Mouse (Mus musculus) testis, postnatal 10 days (tissue): ENCODE measurements around the gene Vps52.
"Not testable (repeated sequence)": the region's sequence is repeated elsewhere in the genome, so short reads cannot be mapped to it uniquely, and the experiment has no call there.

Experiments
- DNase-seq: peaks from one replicate; pipeline ENCODE4 v3.0.0; 2021; ENCODE audit warnings: low spot score

The Vps52 gene

DNA sequence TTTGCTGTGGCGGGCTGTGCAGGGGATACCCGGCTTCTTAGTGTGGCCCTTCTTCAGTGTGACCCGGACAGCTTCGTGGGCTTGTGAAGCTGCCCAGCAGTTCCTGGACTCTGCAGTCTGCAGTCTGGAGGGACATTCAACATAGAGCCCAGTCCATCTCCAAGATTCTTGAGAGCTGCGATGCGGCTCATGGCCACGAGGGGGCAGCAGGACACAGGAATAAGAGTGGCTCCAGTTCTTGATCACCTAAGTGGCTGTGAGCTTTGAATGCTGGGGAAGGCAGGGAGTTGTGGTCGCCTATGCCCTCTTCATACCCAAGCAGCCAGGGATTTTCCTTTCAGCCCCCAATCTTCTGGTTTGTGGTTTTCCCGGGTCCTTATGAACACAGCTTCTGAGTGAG, 12.9 kb downstream of the Vps52 start:
- DNase-seq: peak; percentile 83

DNA sequence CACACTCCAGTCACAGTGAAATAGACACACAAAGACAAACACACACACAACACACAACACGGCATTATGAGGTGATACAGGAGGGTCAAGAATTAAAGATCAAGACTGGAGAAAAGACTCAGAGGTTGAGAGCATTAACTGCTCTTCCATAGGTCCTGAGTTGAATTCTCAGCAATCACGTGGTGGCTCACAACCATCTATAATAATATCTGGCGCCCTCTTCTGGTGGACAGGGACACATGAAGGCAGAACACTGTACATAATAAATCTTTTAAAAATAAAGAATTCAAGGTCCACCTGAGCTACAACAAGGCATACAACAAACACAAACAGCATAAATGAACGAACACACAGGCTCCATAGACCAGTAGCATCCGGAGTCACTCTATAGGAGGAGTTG, 13.3 kb downstream of the Vps52 start:
- no peak for DNase-seq

DNA sequence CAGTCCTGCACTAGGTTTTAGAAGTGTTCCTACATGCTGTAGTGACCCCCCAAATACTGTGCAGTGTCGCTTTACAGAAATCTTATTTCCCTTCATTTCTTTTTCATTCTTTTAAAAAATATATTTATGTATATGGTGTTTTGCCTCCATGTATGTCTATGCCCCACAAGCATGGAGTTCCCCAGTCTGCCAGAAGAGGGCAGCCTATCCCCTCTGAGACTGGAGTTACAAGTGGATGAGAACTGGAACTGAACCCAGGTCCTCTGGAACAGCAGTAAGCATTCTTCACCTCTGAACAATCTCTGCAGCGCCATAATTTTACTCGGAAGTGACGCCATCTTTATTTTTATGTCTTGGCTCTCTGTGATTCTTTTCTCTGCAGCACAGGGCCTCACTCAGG, 13.8 kb downstream of the Vps52 start:
- peak; percentile 54 for DNase-seq

DNA sequence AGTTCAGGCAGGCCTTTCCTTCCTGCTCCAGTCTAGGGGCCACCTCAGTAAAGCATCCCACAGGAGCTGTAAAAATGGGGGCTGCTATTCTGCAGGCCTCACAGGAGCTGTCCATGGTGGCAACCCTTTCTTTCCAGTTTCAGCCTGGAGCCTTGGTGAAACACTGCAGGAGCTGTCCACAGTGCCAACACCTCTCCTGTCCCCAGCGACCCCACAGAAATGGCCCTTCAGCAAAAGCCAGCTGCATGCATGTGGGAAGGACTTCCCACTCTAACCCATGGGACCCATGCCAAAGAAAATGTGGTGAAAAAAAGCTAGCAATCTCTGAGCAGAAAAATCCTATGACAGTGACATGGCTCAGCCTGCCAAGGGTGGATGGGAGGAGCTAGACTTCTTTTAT, 17.1 kb downstream of the Vps52 start:
- DNase-seq: peak; percentile 75

DNA sequence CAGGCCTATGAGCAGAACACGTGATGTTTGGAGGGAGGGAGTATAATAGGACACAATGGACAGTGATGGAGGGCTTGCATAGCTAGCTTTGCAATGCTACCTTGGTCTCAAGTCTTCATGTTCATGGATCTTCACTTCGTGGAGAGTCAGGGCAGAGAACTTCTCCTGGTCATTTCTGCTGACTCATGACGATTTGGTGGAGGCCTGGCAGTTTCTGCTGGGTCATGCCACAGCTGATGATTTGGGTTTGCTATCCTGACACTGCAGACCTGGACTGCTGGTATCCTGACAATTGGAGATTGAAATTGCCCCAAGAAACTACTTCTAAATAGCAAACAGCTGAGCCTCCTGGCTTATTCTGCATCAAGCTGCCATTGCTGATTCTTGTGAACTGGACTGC, 18.0 kb downstream of the Vps52 start:
- no peak for DNase-seq

DNA sequence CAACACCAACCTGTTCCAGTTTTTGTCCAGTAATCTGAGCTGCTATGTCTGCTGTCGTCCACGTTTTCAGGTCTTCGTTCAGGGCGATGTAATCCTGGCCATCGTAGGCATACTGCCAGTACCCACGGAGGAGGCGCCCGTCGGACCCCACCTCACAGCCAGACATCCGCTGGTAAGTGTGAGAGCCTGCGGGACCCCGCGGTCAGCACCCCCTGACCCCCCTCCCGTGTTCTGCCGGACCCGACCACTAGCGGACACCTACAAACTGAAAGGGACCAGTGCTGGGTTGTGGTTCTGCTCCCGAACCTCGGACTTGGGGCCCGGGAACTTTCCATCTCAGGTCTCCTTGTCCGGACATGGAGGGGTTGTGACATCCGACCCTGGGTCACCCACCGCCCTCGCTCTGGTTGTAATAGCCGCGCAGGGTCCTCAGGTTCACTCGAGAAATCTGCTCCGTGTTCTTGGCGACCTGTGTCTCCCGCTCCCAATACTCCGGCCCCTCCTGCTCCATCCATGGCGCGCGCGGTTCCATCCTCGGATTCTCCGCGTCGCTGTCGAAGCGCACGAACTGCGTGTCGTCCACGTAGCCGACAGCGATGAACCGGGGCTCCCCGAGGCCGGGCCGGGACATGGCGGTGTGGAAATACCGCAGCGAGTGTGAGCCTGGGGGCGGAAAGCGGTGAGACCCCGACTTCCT, 22.4 kb downstream of the Vps52 start:
- DNase-seq: no peak

DNA sequence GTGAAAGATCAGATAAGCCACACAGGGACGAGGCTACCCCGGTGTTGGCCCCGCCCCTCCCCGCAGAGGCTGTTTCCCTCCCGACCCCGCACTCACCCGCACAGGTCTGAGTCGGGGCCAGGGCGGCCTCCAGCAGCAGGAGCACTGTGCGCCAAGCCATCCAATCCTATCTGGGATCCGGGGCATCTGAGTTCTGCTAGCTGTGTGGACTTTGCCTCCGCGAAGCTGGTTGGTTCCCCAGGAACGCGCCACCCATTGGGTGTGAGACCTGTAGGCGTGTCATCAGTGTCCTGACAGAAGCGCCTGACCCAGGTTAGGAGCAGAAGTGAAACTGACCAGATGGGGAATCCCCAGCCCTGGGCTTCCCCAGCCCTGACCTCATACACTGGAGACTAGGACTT, 23.0 kb downstream of the Vps52 start:
- DNase-seq: peak; percentile 52

DNA sequence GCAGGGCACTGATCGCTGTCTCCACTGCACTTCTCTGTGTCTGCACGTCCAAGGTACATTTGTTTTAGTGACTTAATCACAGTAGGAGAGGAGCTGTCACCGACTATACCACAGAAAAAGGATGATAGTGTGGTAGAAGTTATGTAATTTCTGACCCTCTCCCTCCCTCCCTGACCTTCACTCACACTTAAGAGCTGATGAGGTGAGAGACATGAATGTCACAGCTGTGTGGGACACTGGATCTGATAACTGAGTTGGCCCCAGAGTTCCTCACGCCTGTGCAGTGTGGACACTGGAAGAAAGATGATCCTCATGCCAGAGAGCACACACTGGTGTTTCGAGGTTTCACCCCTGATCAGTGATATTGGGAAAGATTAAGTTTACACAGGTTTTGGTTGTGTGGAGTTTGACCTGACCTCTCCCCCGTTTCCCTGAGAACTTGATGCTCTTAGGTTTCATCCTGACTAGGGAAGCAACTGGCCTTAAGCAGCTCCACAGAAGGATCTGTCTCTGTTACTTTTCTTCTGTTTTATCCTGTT, 24.0 kb downstream of the Vps52 start:
- DNase-seq: no peak

DNA sequence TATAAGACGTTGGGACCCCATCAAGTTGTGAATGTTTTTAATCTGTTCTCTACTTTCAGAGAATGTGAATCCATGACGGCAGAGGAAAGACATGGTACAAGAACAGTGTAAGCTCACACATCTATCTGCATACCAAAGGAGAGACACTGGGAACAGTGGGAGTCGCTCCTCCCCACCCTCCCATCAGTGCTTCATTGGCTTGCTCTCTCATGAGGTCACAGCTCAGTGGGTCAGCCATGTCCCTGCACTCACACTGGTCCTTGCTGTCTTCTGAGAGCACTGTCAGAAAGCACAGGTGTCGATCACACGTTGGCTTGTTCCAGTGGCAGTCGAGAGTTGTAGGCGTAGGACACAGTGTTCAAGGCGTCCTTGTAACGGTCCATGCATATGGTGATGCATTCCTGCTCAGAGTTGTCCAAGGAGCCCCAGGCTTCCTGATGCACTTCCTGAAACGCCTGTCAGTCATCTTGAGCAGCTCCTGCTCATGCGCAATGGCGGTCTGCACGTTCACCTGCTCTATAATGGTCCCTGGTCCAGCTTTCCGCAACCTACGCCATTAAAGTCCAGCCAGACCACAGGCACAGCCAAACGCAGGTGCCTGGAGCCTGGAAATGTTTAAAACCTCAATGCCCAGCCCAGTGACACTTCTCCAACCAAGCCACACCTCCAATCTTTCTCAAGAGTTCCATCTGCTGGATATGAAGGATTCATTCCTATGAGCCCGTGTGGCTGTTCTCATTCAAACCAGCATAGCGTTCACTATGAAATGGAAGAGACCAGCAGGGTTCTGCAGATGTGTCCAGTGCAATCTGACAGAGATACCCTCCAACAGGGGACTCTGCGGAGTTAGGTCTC, 24.8 kb downstream of the Vps52 start:
- DNase-seq: no peak

DNA sequence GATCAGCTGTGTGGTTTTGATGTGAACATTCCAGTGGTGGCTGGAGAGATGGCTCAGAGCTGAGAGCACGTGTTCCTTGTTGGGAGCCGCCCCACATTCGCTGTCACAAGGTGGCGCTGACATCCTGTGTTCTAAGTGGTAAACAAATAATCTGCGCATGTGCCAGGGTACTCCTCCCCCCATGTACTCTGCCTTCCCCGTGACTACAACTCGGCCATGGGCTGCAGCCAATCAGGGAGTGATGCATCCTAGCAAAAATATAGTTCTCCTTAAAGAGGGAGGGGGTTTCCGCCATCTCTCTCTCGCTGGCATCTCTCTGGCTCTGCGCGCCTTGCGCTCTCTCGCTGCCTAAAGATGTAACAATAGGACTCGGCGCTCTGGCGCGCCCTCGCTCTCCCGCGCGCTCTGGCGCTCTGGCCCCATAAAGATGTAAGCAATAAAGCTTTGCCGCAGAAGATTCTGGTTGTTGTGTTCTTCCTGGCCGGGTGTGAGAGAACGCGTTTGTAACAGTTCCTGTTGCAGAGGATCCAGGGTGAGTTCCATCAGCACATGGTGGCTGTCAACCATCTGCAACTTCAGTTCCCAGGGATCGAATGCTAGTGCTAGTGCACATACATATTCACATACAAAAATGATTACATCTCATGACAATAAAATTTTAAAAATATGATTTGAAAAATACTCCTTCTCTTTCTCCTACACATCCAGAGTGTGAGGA, 25.7 kb downstream of the Vps52 start:
- peak; percentile 86 for DNase-seq

DNA sequence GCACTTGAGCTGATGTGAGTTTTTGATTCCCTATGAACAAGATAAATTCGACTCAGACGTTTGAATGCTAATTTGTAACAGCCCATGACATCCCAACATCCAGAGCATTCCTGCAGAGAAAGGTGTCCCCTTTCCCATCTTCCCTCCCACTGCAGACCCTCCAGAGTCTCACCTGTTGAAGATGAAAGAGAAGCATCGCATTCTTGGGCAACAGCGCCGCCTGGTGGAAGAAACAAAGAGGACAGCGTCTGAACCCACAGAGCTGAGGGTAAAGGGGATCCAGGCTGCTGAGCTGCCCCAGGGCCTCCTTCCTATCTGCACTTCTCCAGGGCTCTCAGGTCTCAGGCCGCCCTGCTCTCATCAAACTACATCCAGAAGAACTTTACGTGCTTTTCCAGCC, 26.5 kb downstream of the Vps52 start:
- DNase-seq: peak; percentile 79

DNA sequence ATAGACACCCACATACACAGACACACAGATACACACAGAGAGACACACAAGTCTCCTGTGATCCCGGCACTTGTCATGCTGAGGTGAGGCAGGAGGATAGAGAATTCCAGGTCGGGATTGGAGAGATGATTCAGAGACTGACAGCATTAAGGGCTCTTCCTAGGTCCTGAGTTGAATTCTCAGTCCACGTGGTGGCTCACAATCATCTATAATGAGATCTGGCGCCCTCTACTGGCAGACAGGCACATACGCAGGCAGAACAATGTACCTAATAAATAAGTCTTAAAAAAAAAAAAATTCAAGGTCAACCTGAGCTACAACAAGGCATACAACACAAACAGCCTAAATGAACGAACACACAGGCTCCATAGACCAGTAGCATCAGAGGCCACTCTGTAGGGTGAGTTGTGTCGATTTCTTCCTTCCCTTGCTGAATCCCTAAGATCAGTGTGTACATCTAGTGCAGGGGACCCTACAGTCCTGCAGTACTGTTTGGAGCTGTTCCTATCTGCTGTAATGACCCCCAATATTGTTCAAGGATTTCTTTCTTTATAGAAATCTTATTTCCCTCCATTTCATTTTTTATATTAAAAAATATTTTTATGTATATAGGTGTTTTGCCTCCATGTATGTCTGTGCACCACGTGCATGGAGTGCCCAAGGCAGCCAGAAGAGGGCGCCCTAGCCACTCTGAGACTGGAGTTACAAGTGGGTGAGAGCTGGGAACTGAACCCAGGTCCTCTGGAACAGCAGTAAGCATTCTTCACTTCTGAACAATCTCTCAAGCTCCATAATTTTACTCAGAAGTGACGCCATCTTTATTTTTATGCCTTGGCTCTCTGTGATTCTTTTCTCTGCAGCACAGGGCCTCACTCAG, 36.4 kb downstream of the Vps52 start:
- peak; percentile 81 for DNase-seq

DNA sequence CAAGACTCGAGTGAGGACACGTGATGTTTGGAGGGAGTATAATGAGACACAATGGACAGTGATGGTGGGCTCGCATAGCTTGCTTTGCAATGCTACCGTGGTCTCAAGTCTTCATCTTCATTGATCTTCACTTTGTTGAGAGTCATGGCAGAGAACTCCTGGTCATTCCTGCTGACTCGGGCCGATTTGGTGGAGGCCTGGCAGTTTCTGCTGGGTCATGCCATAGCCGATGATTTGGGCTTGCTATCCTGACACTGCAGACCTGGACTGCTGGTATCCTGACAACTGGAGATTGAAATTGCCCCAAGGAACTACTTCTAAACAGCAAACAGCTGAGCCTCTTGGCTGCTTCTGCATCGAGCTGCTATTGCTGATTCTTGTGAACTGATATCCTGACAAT, 39.3 kb downstream of the Vps52 start:
- DNase-seq: no peak

DNA sequence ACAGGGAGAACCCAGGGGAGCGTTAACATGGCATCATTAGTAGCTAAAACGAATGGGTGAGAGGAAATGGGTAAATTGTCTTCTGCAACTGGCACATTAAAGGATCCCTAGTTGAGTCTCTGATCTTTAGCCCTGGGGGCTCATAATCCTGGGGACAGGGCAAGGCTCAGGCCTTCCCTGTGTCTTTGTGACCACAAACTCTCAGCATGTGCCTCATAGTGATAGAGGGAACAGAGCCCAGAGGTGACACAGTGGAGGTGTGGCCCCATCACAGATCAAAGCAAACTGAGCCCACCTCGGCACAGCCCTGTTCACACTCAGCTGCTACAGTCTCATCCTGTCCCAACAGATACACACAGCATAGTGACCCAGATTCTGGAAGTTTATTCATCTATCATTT, 40.0 kb downstream of the Vps52 start:
- no peak for DNase-seq

DNA sequence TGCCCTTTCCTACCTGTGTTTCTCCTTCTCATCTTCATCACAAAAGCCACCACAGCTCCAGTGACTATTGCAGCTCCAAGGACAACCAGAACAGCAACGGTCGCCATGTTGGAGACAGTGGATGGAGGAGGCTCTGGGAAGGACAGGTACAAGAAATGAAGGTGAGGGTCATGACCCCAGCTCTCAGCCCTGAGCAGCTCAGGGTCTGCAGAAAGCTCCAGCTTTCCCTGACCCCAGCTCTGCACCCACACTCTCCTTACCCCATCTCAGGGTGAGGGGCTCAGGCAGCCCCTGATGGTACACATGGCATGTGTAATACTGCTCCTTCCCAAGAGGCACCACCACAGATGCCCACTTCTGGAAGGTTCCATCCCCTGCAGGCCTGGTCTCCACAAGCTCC, 41.4 kb downstream of the Vps52 start:
- DNase-seq: not testable (repeated sequence)

DNA sequence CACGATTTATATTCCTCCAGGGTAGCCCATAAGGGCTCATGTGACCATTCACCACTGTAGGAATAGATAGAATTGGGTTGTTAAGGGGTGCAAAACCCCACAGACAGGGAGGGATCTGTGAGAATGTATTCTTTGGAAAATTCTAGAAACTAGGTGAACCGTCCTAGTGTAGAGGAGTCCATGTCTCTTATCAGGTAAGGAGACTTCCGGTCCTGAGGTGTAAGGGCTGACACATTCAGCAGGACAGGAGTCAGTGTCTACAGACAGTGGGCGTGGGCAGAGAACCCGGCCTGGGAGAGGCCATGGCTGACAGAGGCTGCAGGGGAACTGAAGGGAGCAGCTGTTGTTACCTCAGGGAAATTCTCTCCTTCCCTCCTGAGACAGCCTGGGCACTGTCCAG, 43.1 kb downstream of the Vps52 start:
- not testable (repeated sequence) for DNase-seq

DNA sequence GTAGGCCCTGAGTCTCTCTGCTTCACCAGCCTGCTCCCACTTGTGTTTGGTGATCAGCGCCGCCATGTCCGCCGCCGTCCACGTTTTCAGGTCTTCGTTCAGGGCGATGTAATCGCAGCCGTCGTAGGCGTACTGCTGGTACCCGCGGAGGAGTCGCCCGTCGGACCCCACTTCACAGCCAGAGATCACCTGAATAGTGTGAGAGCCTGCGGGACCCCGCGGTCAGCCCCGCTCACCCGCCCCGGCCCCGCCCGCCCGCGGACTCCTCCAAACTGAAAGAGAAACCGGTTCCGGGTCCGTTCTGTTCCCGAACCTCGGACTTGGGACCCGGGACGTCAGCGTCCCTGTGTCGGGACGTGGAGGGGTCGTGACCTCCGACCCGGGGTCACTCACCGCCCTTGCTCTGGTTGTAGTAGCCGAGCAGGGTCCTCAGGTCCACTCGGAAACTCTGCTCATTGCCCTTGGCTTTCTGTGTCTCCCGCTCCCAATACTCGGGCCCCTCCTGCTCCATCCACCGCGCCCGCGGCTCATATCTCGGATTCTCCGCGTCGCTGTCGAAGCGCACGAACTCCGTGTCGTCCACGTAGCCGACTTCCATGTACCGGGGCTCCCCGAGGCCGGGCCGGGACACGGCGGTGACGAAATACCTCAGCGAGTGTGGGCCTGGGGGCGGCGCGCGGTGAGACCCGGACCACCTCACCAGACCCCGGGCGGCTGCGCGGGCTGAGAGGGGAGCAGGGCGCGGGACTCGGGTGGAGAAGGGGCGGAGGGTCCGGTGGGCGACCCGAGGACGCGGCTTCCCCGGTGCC, 43.9 kb downstream of the Vps52 start:
- DNase-seq: peak; percentile 60

DNA sequence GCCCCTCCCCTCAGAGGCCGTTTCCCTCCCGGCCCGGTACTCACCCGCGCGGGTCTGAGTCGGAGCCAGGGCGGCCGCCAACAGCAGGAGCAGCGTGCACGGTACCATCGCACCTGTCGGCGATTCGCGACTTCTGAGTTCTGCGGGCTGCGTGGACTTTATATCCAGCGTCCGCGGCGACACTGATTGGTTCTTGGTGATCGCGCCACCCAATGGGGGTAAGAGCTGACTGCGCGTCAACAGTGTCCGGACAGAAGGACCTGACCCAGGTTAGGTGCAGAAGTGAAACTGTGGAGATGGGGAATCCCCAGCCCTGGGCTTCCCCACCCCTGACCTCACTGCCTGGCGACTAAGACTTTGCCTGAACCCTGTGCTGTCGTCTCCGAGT, 44.5 kb downstream of the Vps52 start, which contains the start of gene H2-K1:
TSS of gene H2-K1 (minus strand) at position 198 of the 388 bp plus-strand sequence.
- DNase-seq: peak; percentile 87

DNA sequence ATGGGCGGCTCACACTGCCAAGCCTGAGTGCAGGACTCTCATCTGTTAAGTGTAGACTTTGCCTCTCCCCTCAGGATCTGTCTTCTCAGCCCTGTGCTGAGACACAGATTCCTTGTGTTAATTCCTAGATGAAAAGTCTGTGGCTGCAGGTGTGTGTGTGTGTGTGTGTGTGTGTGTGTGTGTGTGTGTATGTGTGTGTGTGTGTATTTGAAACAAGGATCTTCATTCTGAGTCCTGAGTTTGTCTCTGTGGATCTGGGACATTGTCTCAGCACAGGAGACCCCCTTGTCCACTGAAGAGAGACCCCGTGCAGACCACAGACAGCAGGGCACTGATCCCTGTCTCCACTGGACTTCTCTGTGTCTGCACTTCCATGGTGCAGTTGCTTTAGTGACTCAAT, 45.2 kb downstream of the Vps52 start:
- DNase-seq: not testable (repeated sequence)

DNA sequence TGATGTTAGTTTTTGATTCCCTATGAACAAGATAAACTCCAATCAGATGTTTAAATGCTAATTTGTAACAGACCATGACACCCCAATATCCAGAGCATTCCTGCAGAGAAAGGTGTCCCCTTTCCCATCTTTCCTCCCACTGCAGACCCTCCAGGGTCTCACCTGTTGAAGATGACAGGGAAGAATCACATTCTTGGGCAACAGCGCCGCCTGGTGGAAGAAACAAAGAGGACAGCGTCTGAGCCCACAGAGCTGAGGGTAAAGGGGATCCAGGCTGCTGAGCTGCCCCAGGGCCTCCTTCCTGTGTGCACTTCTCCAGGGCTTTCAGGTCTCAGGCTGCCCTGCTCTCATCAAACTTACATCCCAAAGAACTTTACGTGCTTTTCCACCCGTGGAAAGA, 47.8 kb downstream of the Vps52 start:
- DNase-seq: no peak

DNA sequence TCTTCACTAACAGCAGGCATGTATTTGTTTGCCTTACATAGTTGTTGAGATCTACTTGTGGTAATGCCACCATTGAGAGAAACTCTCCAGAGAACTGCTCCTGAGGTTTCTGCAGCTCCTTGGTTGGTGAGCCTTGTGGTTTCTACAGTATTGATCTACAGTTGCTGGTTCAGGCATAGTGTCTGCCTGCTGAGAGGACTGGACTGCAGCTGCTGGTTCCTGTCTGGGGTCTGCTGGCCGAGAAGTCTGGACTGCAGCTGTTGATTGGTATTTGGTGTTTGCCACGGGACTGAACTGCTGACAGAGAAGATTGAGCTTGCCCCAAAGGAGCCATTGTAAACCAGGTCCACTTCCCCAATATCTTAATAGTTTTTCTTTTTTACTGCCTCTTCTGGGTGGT, 51.0 kb downstream of the Vps52 start:
- DNase-seq: no peak
